Mouse (Mus musculus): ENCODE results near the gene Ern1.

GRCm38 (mm10) chr11:106500393-106501307, 13.0 kb upstream of the Ern1 start:
- TF ChIP-seq POLR2A (IDR thresholded peaks at IDR 0.05; ENCODE audit: control insufficient read depth, low read depth, low read length) (peak; percentile 100), CTCF (IDR thresholded peaks at IDR 0.05; ENCODE audit: control insufficient read depth, insufficient read depth, insufficient replicate concordance, low read depth, low read length) (no peak)
